Mouse (Mus musculus) liver, postnatal 0 days (tissue): ENCODE results near the gene Mapk1. TPM values are rescaled to one million over a fixed set of nuclear protein-coding genes. Genes with fewer than 3 reads are reported as not detected.

Source experiments
- ATAC-seq: fragments of 200-750 bp; cut with Nextera tagmentation; 2 replicates; pipeline ENCODE4 v1.8.0; 2017; ENCODE audit warnings: mild to moderate bottlenecking, moderate library complexity
- DNase-seq: peaks from one replicate; pipeline ENCODE4 v3.0.0-alpha.2; 2016
- H3K27ac ChIP-seq: fragments of 300-500 bp; sonication (generic); 2 replicates; pipeline ENCODE4 v1.5.1; 2014; ENCODE audit warnings: antibody characterized with exemption, moderate library complexity, mild to moderate bottlenecking, low read depth
- H3K27me3 ChIP-seq: fragments of 300-500 bp; sonication (generic); 2 replicates; pipeline ENCODE4 v1.6.1; 2014; ENCODE audit warnings: low read length, control low read depth, mixed read lengths; ENCODE audit not compliant: insufficient read depth
- H3K36me3 ChIP-seq: fragments of 300-500 bp; sonication (generic); replicated peaks from 2 replicates; pipeline ENCODE4 v1.6.1; 2014; ENCODE audit warnings: mild to moderate bottlenecking, control low read depth, low read length, moderate library complexity, mixed read lengths; ENCODE audit not compliant: insufficient read depth
- H3K4me1 ChIP-seq: fragments of 300-500 bp; sonication (generic); 2 replicates; pipeline ENCODE4 v1.6.1; 2014; ENCODE audit warnings: antibody characterized with exemption, mild to moderate bottlenecking, control low read depth; ENCODE audit not compliant: insufficient read depth
- H3K4me2 ChIP-seq: fragments of 300-500 bp; sonication (generic); 2 replicates; pipeline ENCODE4 v1.6.1; 2014; ENCODE audit warnings: low read depth, mild to moderate bottlenecking, low read length, moderate library complexity, mixed read lengths
- H3K4me3 ChIP-seq: fragments of 300-500 bp; sonication (generic); 2 replicates; pipeline ENCODE4 v1.5.1; 2014; ENCODE audit warnings: low read depth, low read length
- H3K9ac ChIP-seq: fragments of 300-500 bp; sonication (generic); replicated peaks from 2 replicates; pipeline ENCODE4 v1.6.1; 2014; ENCODE audit warnings: mild to moderate bottlenecking, moderate library complexity
- H3K9me3 ChIP-seq: fragments of 300-500 bp; sonication (generic); 2 replicates; pipeline ENCODE4 v1.6.1; 2016; ENCODE audit warnings: mild to moderate bottlenecking, control low read depth, low read length, mixed read lengths
- CTCF ChIP-seq: sonication (generic); IDR thresholded peaks from 2 replicates; pipeline ENCODE4 v1.5.1; 2016; ENCODE audit warnings: antibody characterized with exemption, low read depth
- EP300 ChIP-seq: IDR thresholded peaks from 2 replicates; pipeline ENCODE4 v1.6.1; 2016; ENCODE audit warnings: antibody characterized with exemption, low read depth, mild to moderate bottlenecking
- WGBS: fragments of 180-500 bp; shearing (Covaris S2); extraction: QIAGEN DNeasy Blood & Tissue Kit; methylation state at CpG from one replicate; pipeline ENCODE4 v1.1.7; 2014; ENCODE audit not compliant: insufficient replicate concordance; 5-methylcytosine and 5-hydroxymethylcytosine counted together
- polyA plus RNA-seq: library from polyadenylated mRNA; unstranded; fragments of >200 nt; fragmentation: Nextera tagmentation; extraction: Ambion mirVana; gene quantifications from 2 replicates; pipeline ENCODE4 v1.2.1, GENCODE M21; 2015

Gene Mapk1
- polyA plus RNA-seq, 1 experiment from 2014 or later = 56.8 TPM

- ATAC-seq = peak; percentile 90
- TF ChIP-seq EP300 (no peak), CTCF (peak; percentile 53)
- peak; percentile 82 for DNase-seq
- no peaks in the 10 kb centered on the region for H3K9me3 ChIP-seq
- peak within 1 kb of the TSS; percentile 19; the same call in 1 of the 2 replicates for H3K27ac ChIP-seq
- H3K9ac ChIP-seq = peak within 1 kb of the TSS; percentile 52
- H3K4me2 ChIP-seq = peak within 1 kb of the TSS; percentile 86
- no peaks in the 10 kb centered on the region for H3K4me1 ChIP-seq
- no peaks in the 10 kb centered on the region for H3K27me3 ChIP-seq
- WGBS = under 1% methylated on average over 60 of the region's 76 CpGs
- no peaks in the 10 kb centered on the region for H3K36me3 ChIP-seq
- H3K4me3 ChIP-seq = peak within 1 kb of the TSS; percentile 65
Measured at GRCm38 (mm10) chr16:17069511-17070443, 86.6 kb downstream of the Mapk1 start, which contains the start of gene Ypel1. Ypel1 (plus strand) TSS chr16:17069696.

GRCm38 (mm10) chr16:17070716-17071115 lies 87.5 kb downstream of the Mapk1 start:
- DNase-seq (no peak), ATAC-seq (no peak)
- Histone ChIP-seq H3K4me2 (peak overlapping the region; percentile 86), H3K27ac (no peak overlapping the region), H3K27me3 (no peaks in the 10 kb centered on the region), H3K4me1 (no peaks in the 10 kb centered on the region), H3K9ac (no peak overlapping the region), H3K4me3 (peak overlapping the region; percentile 65), H3K9me3 (no peaks in the 10 kb centered on the region), H3K36me3 (no peaks in the 10 kb centered on the region)
- 48% methylated on average over 6 of the region's 6 CpGs for WGBS
- TF ChIP-seq CTCF (no peak), EP300 (no peak)

- H3K9ac ChIP-seq = no peak overlapping the region
- ATAC-seq = no peak
- WGBS = 84% methylated on average over 7 of the region's 7 CpGs
- H3K9me3 ChIP-seq = no peaks in the 10 kb centered on the region
- DNase-seq = no peak
- H3K4me2 ChIP-seq = no peak overlapping the region
- no peak overlapping the region for H3K4me3 ChIP-seq
- TF ChIP-seq EP300 (no peak), CTCF (no peak)
- H3K4me1 ChIP-seq = no peaks in the 10 kb centered on the region
- H3K36me3 ChIP-seq = no peaks in the 10 kb centered on the region
- no peaks in the 10 kb centered on the region for H3K27me3 ChIP-seq
- H3K27ac ChIP-seq = no peak overlapping the region
Measured at GRCm38 (mm10) chr16:17073000-17073399, 89.8 kb downstream of the Mapk1 start.

GRCm38 (mm10) chr16:17076301-17076700 lies 93.1 kb downstream of the Mapk1 start:
- Histone ChIP-seq H3K4me2 (no peak overlapping the region), H3K4me3 (no peak overlapping the region), H3K9me3 (no peaks in the 10 kb centered on the region), H3K9ac (no peak overlapping the region), H3K27ac (no peak overlapping the region), H3K27me3 (no peaks in the 10 kb centered on the region), H3K36me3 (no peaks in the 10 kb centered on the region), H3K4me1 (no peaks in the 10 kb centered on the region)
- TF ChIP-seq CTCF = peak; percentile 23; the same call in 1 of the 2 replicates
- no peak for TF ChIP-seq EP300
- ATAC-seq (no peak), DNase-seq (no peak)
- WGBS = 81% methylated on average over 2 of the region's 2 CpGs

- no peak overlapping the region for H3K9ac ChIP-seq
- H3K4me1 ChIP-seq = no peaks in the 10 kb centered on the region
- H3K4me3 ChIP-seq = no peak overlapping the region
- peak; percentile 19; the same call in 1 of the 2 replicates for TF ChIP-seq CTCF
- TF ChIP-seq EP300 = no peak
- H3K27me3 ChIP-seq = no peaks in the 10 kb centered on the region
- no peaks in the 10 kb centered on the region for H3K9me3 ChIP-seq
- ATAC-seq = no peak
- H3K4me2 ChIP-seq = no peak overlapping the region
- no peak overlapping the region for H3K27ac ChIP-seq
- DNase-seq = no peak
- H3K36me3 ChIP-seq = no peaks in the 10 kb centered on the region
Measured at GRCm38 (mm10) chr16:17076869-17077268, 93.7 kb downstream of the Mapk1 start.

- DNase-seq = no peak
Measured at GRCm38 (mm10) chr16:17078101-17078500, 94.9 kb downstream of the Mapk1 start.

More at GRCm38 (mm10) chr16:17078101-17078500, 94.9 kb downstream of the Mapk1 start:
- 81% methylated on average over 7 of the region's 7 CpGs for WGBS
- Histone ChIP-seq H3K27ac (no peak overlapping the region), H3K9me3 (no peaks in the 10 kb centered on the region), H3K27me3 (no peaks in the 10 kb centered on the region), H3K4me2 (no peak overlapping the region), H3K36me3 (0 out of 2 replicates have a peak, but pooled peaks cover 3% of the 10 kb centered on the region), H3K9ac (no peak overlapping the region), H3K4me1 (no peaks in the 10 kb centered on the region), H3K4me3 (no peak overlapping the region)
- no peak for ATAC-seq
- TF ChIP-seq CTCF (no peak), EP300 (no peak)
